Mouse (Mus musculus): Measurements from ENCODE around the gene Myh6. TPM values are rescaled to one million over a fixed set of nuclear protein-coding genes. Genes with fewer than 3 reads are reported as not detected.
"Not testable (repeated sequence)": the region's sequence is repeated elsewhere in the genome, so short reads cannot be mapped to it uniquely, and the experiment has no call there.

The Myh6 gene
- polyA plus RNA-seq, 1 experiment, result 1.4 TPM

GRCm38 (mm10) chr14:54978664-54979063, 11.9 kb upstream of the Myh6 start:
- Histone ChIP-seq H3K4me3 (ENCODE audit: control insufficient read depth, low read depth, low read length) (no peak overlapping the region), H3K36me3 (ENCODE audit: control insufficient read depth, insufficient read depth, low read length) (no peaks in the 10 kb centered on the region), H3K4me1 (ENCODE audit: control insufficient read depth, insufficient read depth, low read length) (no peaks in the 10 kb centered on the region; the same call in 1 of the 2 replicates), H3K27me3 (ENCODE audit: control insufficient read depth, insufficient read depth, low read length) (no peaks in the 10 kb centered on the region), H3K27ac (ENCODE audit: control insufficient read depth, insufficient read depth, low read depth, low read length) (no peak overlapping the region)
- TF ChIP-seq CTCF (IDR thresholded peaks at IDR 0.05; ENCODE audit: control insufficient read depth, insufficient read depth, insufficient replicate concordance, low read depth, low read length), result no peak
- TF ChIP-seq POLR2A (IDR thresholded peaks at IDR 0.05; ENCODE audit: control insufficient read depth, low read depth, low read length), result no peak

- H3K27ac ChIP-seq (ENCODE audit: control insufficient read depth, insufficient read depth, low read depth, low read length), result no peak within 1 kb of the TSS
- TF ChIP-seq POLR2A (IDR thresholded peaks at IDR 0.05; ENCODE audit: control insufficient read depth, low read depth, low read length) (no peak), CTCF (IDR thresholded peaks at IDR 0.05; ENCODE audit: control insufficient read depth, insufficient read depth, insufficient replicate concordance, low read depth, low read length) (no peak)
- H3K4me3 ChIP-seq (ENCODE audit: control insufficient read depth, low read depth, low read length), result no peak within 1 kb of the TSS
- no peaks in the 10 kb centered on the region for H3K36me3 ChIP-seq (ENCODE audit: control insufficient read depth, insufficient read depth, low read length)
- no peaks in the 10 kb centered on the region; the same call in 1 of the 2 replicates for H3K4me1 ChIP-seq (ENCODE audit: control insufficient read depth, insufficient read depth, low read length)
- H3K27me3 ChIP-seq (ENCODE audit: control insufficient read depth, insufficient read depth, low read length), result no peaks in the 10 kb centered on the region
These were observed 9.9 kb upstream of the Myh6 start, which contains the start of gene Gm17428 for GRCm38 (mm10) chr14:54976633-54977032. TSS of gene Gm17428 (plus strand) at chr14:54976933.

GRCm38 (mm10) chr14:54974068-54974791, 7.5 kb upstream of the Myh6 start:
- Histone ChIP-seq H3K27me3 (ENCODE audit: control insufficient read depth, insufficient read depth, low read length) (no peaks in the 10 kb centered on the region), H3K36me3 (ENCODE audit: control insufficient read depth, insufficient read depth, low read length) (no peaks in the 10 kb centered on the region), H3K27ac (ENCODE audit: control insufficient read depth, insufficient read depth, low read depth, low read length) (no peak overlapping the region), H3K4me1 (ENCODE audit: control insufficient read depth, insufficient read depth, low read length) (no peaks in the 10 kb centered on the region; the same call in 1 of the 2 replicates), H3K4me3 (ENCODE audit: control insufficient read depth, low read depth, low read length) (no peak overlapping the region)
- TF ChIP-seq POLR2A (IDR thresholded peaks at IDR 0.05; ENCODE audit: control insufficient read depth, low read depth, low read length), result no peak
- no peak for TF ChIP-seq CTCF (IDR thresholded peaks at IDR 0.05; ENCODE audit: control insufficient read depth, insufficient read depth, insufficient replicate concordance, low read depth, low read length)

- not testable (repeated sequence) for H3K36me3 ChIP-seq (ENCODE audit: control insufficient read depth, insufficient read depth, low read length); H3K4me3 ChIP-seq (ENCODE audit: control insufficient read depth, low read depth, low read length); H3K27me3 ChIP-seq (ENCODE audit: control insufficient read depth, insufficient read depth, low read length); H3K4me1 ChIP-seq (ENCODE audit: control insufficient read depth, insufficient read depth, low read length); H3K27ac ChIP-seq (ENCODE audit: control insufficient read depth, insufficient read depth, low read depth, low read length)
These were observed 6.1 kb upstream of the Myh6 start for GRCm38 (mm10) chr14:54972786-54973185.

GRCm38 (mm10) chr14:54968344-54968743, 1.6 kb upstream of the Myh6 start:
- Histone ChIP-seq H3K27me3 (ENCODE audit: control insufficient read depth, insufficient read depth, low read length) (no peaks in the 10 kb centered on the region), H3K27ac (ENCODE audit: control insufficient read depth, insufficient read depth, low read depth, low read length) (no peak overlapping the region), H3K36me3 (ENCODE audit: control insufficient read depth, insufficient read depth, low read length) (no peaks in the 10 kb centered on the region), H3K4me3 (ENCODE audit: control insufficient read depth, low read depth, low read length) (no peak overlapping the region), H3K4me1 (ENCODE audit: control insufficient read depth, insufficient read depth, low read length) (no peaks in the 10 kb centered on the region)
- TF ChIP-seq CTCF (IDR thresholded peaks at IDR 0.05; ENCODE audit: control insufficient read depth, insufficient read depth, insufficient replicate concordance, low read depth, low read length) (no peak), POLR2A (IDR thresholded peaks at IDR 0.05; ENCODE audit: control insufficient read depth, low read depth, low read length) (no peak)

GRCm38 (mm10) chr14:54967874-54968273, 1.1 kb upstream of the Myh6 start:
- TF ChIP-seq CTCF (IDR thresholded peaks at IDR 0.05; ENCODE audit: control insufficient read depth, insufficient read depth, insufficient replicate concordance, low read depth, low read length) (no peak), POLR2A (IDR thresholded peaks at IDR 0.05; ENCODE audit: control insufficient read depth, low read depth, low read length) (no peak)
- no peaks in the 10 kb centered on the region for H3K4me1 ChIP-seq (ENCODE audit: control insufficient read depth, insufficient read depth, low read length)

GRCm38 (mm10) chr14:54965631-54966030, 1.1 kb downstream of the Myh6 start:
- H3K4me1 ChIP-seq (ENCODE audit: control insufficient read depth, insufficient read depth, low read length), result no peaks in the 10 kb centered on the region
- H3K36me3 ChIP-seq (ENCODE audit: control insufficient read depth, insufficient read depth, low read length), result no peaks in the 10 kb centered on the region
- no peak for TF ChIP-seq CTCF (IDR thresholded peaks at IDR 0.05; ENCODE audit: control insufficient read depth, insufficient read depth, insufficient replicate concordance, low read depth, low read length)
- TF ChIP-seq POLR2A (IDR thresholded peaks at IDR 0.05; ENCODE audit: control insufficient read depth, low read depth, low read length), result no peak
- H3K4me3 ChIP-seq (ENCODE audit: control insufficient read depth, low read depth, low read length), result no peak overlapping the region
- no peaks in the 10 kb centered on the region for H3K27me3 ChIP-seq (ENCODE audit: control insufficient read depth, insufficient read depth, low read length)
- no peak overlapping the region for H3K27ac ChIP-seq (ENCODE audit: control insufficient read depth, insufficient read depth, low read depth, low read length)

More at GRCm38 (mm10) chr14:54967874-54968273, 1.1 kb upstream of the Myh6 start:
- H3K27ac ChIP-seq (ENCODE audit: control insufficient read depth, insufficient read depth, low read depth, low read length), result no peak overlapping the region
- no peaks in the 10 kb centered on the region for H3K27me3 ChIP-seq (ENCODE audit: control insufficient read depth, insufficient read depth, low read length)
- no peak overlapping the region for H3K4me3 ChIP-seq (ENCODE audit: control insufficient read depth, low read depth, low read length)
- H3K36me3 ChIP-seq (ENCODE audit: control insufficient read depth, insufficient read depth, low read length), result no peaks in the 10 kb centered on the region
